Mouse (Mus musculus) frontal cortex, postnatal 36 days (tissue): Measurements from ENCODE around the gene Sugp1.
A peak's percentile ranks its signal among the peaks of the same experiment; 100 is the strongest.

Experiments
- DNase-seq, 2 experiments: peaks; one replicate each; pipeline ENCODE4 v3.0.0; 2022; ENCODE audit warnings: low spot score in 2 of 2

Sugp1 gene

DNA sequence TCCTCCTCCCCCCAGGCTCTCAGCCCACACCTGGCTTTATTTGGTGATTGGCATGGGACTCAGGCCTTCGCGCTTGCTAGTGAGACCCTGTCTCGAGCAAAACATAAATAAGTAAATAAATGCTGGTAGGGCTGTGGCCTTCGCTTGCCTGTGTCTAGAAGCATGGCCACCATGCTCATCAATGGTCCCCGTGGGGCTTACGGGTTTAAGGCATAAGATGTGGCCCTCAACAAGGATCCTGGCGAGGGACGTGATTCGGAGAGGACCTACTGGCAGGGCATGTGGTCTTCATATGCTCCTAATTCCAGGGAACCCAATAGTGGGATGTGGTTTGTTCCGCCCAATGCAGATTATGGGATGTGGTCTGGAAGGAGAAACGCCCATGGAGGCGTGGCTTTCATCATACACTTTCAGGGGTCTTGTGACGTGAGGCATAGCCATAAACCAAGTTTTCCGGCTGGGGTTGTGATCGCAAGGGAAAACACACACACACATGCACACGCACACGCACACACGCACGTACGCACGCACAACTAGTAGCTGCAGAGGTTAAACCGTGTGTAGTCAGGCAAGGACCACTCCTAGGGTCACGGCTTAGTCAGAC is 68.7 kb downstream of the Sugp1 start:
- no peak for DNase-seq

DNA sequence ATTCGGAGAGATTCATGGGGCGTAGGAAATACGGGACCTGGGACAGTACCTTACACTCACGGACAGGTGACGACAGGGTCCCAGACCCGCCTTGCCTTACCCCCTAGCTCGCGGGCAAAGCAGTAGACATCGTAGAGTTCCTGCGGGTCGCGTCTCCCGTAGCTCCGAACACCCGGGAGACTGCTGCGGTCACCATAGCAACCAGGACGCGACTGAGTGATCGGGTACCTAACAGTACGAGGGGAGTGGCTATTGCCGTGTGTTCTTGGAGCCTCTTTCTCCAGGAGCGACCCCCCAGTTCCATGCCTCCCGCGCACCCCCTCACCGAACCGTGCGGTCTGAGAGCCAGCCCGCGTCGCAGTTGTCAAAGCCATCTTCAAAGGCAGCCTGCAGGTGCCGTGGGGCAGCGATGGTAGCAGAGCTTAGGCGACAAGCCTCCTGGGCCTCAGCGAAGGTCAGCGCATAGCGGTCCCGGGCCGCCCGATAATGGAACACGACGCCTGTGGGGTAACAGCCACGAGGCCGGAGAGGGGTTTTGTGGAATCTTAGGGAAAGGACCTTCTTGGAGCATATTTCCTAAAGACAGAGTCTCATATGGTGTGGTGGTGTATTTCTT is 69.9 kb downstream of the Sugp1 start:
- no peak for DNase-seq

GRCm38 (mm10) chr8:70114488-70114887 is 71.9 kb downstream of the Sugp1 start:
- no peak for DNase-seq

- DNase-seq, result no peak
Measured at GRCm38 (mm10) chr8:70114892-70115291, 72.3 kb downstream of the Sugp1 start.

DNA sequence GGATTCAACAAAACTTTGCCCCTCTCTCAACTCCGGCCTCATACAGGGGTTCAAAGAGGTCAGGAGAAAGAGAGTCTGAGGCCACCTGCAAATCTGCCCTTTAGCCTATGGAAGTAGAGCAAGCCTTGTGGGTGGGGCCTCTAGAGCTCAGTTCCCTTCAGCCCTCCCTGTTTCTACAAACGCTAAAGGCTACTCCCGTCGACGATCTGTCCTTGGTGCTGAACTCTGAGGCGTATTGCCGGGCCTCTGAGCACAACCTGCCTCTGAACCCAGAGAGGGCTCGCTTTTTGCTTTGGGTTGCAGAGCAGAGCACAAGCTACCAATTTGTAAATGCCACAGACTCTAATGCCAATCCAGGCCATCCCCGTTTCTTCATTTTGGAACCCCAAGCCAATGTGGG is 75.0 kb downstream of the Sugp1 start:
- DNase-seq, result no peak

DNA sequence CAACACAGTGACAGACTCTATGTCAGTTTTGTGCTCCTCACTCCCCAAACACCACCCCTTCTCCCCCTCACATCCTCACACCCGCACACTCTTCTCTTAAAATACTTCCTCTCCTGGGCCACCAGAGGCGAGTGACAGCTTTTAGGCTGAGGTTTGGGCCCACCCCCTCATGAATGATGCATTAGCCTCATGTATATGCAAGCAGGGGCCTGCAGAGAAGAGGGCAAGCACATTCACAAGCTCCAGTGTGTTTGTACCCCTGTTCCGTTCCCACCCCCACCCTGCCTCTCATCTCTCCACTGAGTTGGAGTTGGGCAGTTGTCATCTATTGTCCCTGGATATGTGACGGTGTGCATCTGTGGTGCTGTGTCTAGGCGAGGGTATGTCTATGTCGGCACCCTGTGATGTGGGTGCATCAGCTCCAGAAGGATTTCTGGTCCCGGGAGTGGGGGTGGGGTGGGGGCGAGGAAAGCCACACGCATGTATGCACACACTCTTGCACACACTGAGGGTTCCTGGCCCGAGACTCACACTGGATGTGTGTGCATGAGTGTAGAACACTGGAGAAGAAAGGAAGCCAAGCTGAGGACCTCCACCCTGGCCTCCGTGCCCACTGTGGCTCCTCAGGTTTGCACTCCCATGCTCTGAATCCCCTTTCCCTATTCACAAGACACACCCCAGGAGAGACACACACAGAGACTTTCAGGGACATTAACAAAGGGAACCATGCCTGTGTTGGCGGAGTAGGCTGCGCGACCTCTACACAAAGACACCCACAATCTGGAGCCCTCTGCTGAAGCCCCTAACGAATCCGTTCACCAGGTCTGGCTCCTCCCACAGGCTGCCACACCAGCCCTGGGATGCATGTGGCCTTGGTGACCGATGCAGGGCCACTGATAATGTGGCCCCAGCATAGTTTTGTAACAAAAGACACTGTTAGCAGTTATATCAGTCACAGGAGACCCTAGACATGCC is 76.4 kb downstream of the Sugp1 start:
- peak; percentile 74 to 86 for DNase-seq

DNA sequence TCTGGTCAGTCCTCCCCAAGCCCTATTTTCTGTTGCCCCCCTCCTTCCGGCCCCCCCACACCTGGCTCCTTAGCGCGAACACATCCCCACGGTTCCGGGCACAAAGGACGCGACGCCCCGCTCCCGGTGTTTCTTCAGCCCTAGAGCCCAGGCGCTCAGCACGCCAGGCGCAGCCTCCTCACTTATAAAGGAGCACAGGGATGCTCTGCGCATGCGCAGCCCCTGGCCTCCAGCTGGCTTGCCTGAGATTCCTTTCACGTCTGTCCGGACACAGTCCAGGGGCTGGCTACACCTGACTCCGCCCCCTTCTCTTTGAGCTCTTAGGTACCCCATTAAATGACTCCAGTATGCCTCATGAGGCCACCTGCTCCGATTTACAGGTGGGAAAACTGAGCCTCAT is 78.1 kb downstream of the Sugp1 start, which contains the start of gene Ncan:
Gene Ncan, minus strand, starts transcription at position 207 of the 400 bp plus-strand sequence.
- peak; percentile 92 to 93 for DNase-seq
